Mouse (Mus musculus) heart, embryonic 11.5 days (tissue): ENCODE results near the gene Bcas3. TPM values are rescaled to one million over a fixed set of nuclear protein-coding genes. Genes with fewer than 3 reads are reported as not detected.

Experiments
- ATAC-seq: fragments of 200-750 bp; cut with Nextera tagmentation; replicated peaks from 2 replicates; pipeline ENCODE4 v1.8.0; 2017; ENCODE audit warnings: moderate library complexity; ENCODE audit not compliant: insufficient number of reproducible peaks, low FRiP score, low TSS enrichment
- H3K27ac ChIP-seq: fragments of 300-500 bp; sonication (generic); 2 replicates; pipeline ENCODE4 v1.5.1; 2014; ENCODE audit warnings: mild to moderate bottlenecking, low read depth, low read length
- H3K27me3 ChIP-seq: fragments of 300-500 bp; sonication (generic); 2 replicates; pipeline ENCODE4 v1.6.1; 2014; ENCODE audit warnings: mild to moderate bottlenecking, low read length, mixed read lengths; ENCODE audit not compliant: control insufficient read depth, insufficient read depth
- H3K36me3 ChIP-seq: fragments of 300-500 bp; sonication (generic); 2 replicates; pipeline ENCODE4 v1.6.1; 2014; ENCODE audit warnings: mild to moderate bottlenecking, low read length, moderate library complexity, mixed read lengths; ENCODE audit not compliant: control insufficient read depth, insufficient read depth
- H3K4me1 ChIP-seq: fragments of 300-500 bp; sonication (generic); 2 replicates; pipeline ENCODE4 v1.6.1; 2014; ENCODE audit warnings: low read length; ENCODE audit not compliant: control insufficient read depth, insufficient read depth
- H3K4me2 ChIP-seq: fragments of 300-500 bp; sonication (generic); 2 replicates; pipeline ENCODE4 v1.6.1; 2014; ENCODE audit warnings: mild to moderate bottlenecking, moderate library complexity
- H3K4me3 ChIP-seq: fragments of 300-500 bp; sonication (generic); 2 replicates; pipeline ENCODE4 v1.5.1; 2014; ENCODE audit warnings: low read depth, low read length
- H3K9ac ChIP-seq: fragments of 300-500 bp; sonication (generic); 2 replicates; pipeline ENCODE4 v1.6.1; 2014; ENCODE audit warnings: mild to moderate bottlenecking, low read depth, low read length, moderate library complexity
- H3K9me3 ChIP-seq: fragments of 300-500 bp; sonication (generic); replicated peaks from 2 replicates; pipeline ENCODE4 v1.6.1; 2016; ENCODE audit warnings: low read length; ENCODE audit not compliant: control insufficient read depth
- WGBS: fragments of 180-500 bp; shearing (Covaris S2); extraction: QIAGEN DNeasy Blood & Tissue Kit; methylation state at CpG from one replicate; pipeline ENCODE4 v1.1.7; 2014; ENCODE audit not compliant: insufficient replicate concordance; 5-methylcytosine and 5-hydroxymethylcytosine counted together
- polyA plus RNA-seq: library from polyadenylated mRNA; unstranded; fragments of >200 nt; fragmentation: Nextera tagmentation; extraction: Ambion mirVana; gene quantifications from 2 replicates; pipeline ENCODE4 v1.2.1, GENCODE M21; 2014

The Bcas3 gene
- polyA plus RNA-seq, 1 experiment from 2014 or later: 22.8 TPM

- H3K36me3 ChIP-seq: no peaks in the 10 kb centered on the region
- no peaks in the 10 kb centered on the region for H3K4me1 ChIP-seq
- WGBS: 32% methylated on average over 3 of the region's 3 CpGs
- no peaks in the 10 kb centered on the region for H3K9me3 ChIP-seq
- no peak overlapping the region for H3K9ac ChIP-seq
- H3K4me2 ChIP-seq: no peak overlapping the region
- ATAC-seq: no peak
- H3K27me3 ChIP-seq: no peaks in the 10 kb centered on the region
- H3K27ac ChIP-seq: no peak overlapping the region
- no peak overlapping the region for H3K4me3 ChIP-seq
Observed at GRCm38 (mm10) chr11:85428227-85428626, 75.3 kb downstream of the Bcas3 start.

GRCm38 (mm10) chr11:85430743-85431448 is 77.9 kb downstream of the Bcas3 start:
- Histone ChIP-seq H3K27me3 (no peaks in the 10 kb centered on the region), H3K4me1 (no peaks in the 10 kb centered on the region), H3K36me3 (no peaks in the 10 kb centered on the region), H3K9ac (no peak overlapping the region), H3K9me3 (no peaks in the 10 kb centered on the region), H3K4me3 (no peak overlapping the region), H3K27ac (no peak overlapping the region), H3K4me2 (no peak overlapping the region)
- no peak for ATAC-seq
- WGBS: 63% methylated on average over 11 of the region's 11 CpGs

GRCm38 (mm10) chr11:85447375-85447774 is 94.4 kb downstream of the Bcas3 start:
- no peak for ATAC-seq

GRCm38 (mm10) chr11:85453598-85454304 is 100.8 kb downstream of the Bcas3 start:
- H3K36me3 ChIP-seq: no peaks in the 10 kb centered on the region
- H3K9me3 ChIP-seq: no peaks in the 10 kb centered on the region
- no peak overlapping the region for H3K27ac ChIP-seq
- no peak overlapping the region for H3K4me3 ChIP-seq
- no peaks in the 10 kb centered on the region for H3K4me1 ChIP-seq
- no peak for ATAC-seq
- no peaks in the 10 kb centered on the region for H3K27me3 ChIP-seq
- whole genome bisulfite sequencing: 51% methylated on average over 8 of the region's 8 CpGs
- no peak overlapping the region for H3K9ac ChIP-seq
- H3K4me2 ChIP-seq: no peak overlapping the region

More at GRCm38 (mm10) chr11:85447375-85447774, 94.4 kb downstream of the Bcas3 start:
- Histone ChIP-seq H3K27ac (no peak overlapping the region), H3K4me3 (no peak overlapping the region), H3K9ac (no peak overlapping the region), H3K27me3 (no peaks in the 10 kb centered on the region), H3K9me3 (no peaks in the 10 kb centered on the region), H3K36me3 (no peaks in the 10 kb centered on the region), H3K4me1 (no peaks in the 10 kb centered on the region), H3K4me2 (no peak overlapping the region)
- WGBS: 85% methylated on average over 5 of the region's 5 CpGs

GRCm38 (mm10) chr11:85454305-85454682 is 101.3 kb downstream of the Bcas3 start:
- WGBS: 76% methylated on average over 5 of the region's 5 CpGs
- no peak for ATAC-seq
- H3K36me3 ChIP-seq: no peaks in the 10 kb centered on the region

GRCm38 (mm10) chr11:85461536-85461935 is 108.6 kb downstream of the Bcas3 start:
- H3K4me3 ChIP-seq: no peak overlapping the region
- no peak overlapping the region for H3K4me2 ChIP-seq
- no peak for ATAC-seq
- 82% methylated on average over 7 of the region's 7 CpGs for WGBS
- no peaks in the 10 kb centered on the region for H3K4me1 ChIP-seq
- H3K9me3 ChIP-seq: no peaks in the 10 kb centered on the region
- H3K9ac ChIP-seq: no peak overlapping the region
- no peak overlapping the region for H3K27ac ChIP-seq
- no peaks in the 10 kb centered on the region for H3K27me3 ChIP-seq
- no peaks in the 10 kb centered on the region for H3K36me3 ChIP-seq

More at GRCm38 (mm10) chr11:85454305-85454682, 101.3 kb downstream of the Bcas3 start:
- Histone ChIP-seq H3K4me3 (no peak overlapping the region), H3K9me3 (no peaks in the 10 kb centered on the region), H3K4me1 (no peaks in the 10 kb centered on the region), H3K4me2 (no peak overlapping the region), H3K27ac (no peak overlapping the region), H3K27me3 (no peaks in the 10 kb centered on the region), H3K9ac (no peak overlapping the region)

GRCm38 (mm10) chr11:85469526-85469925 is 116.6 kb downstream of the Bcas3 start:
- WGBS: 73% methylated on average over 1 of the region's 1 CpGs
- H3K36me3 ChIP-seq: no peaks in the 10 kb centered on the region
- H3K4me2 ChIP-seq: no peak overlapping the region
- ATAC-seq: no peak
- no peaks in the 10 kb centered on the region for H3K27me3 ChIP-seq
- H3K4me1 ChIP-seq: no peaks in the 10 kb centered on the region
- no peak overlapping the region for H3K4me3 ChIP-seq
- H3K9ac ChIP-seq: no peak overlapping the region
- H3K9me3 ChIP-seq: no peaks in the 10 kb centered on the region
- no peak overlapping the region for H3K27ac ChIP-seq

GRCm38 (mm10) chr11:85470508-85470907 is 117.5 kb downstream of the Bcas3 start:
- H3K4me2 ChIP-seq: no peak overlapping the region
- H3K27ac ChIP-seq: no peak overlapping the region
- WGBS: 59% methylated on average over 4 of the region's 4 CpGs
- no peak for ATAC-seq
- no peak overlapping the region for H3K9ac ChIP-seq
- no peaks in the 10 kb centered on the region for H3K36me3 ChIP-seq
- H3K9me3 ChIP-seq: no peaks in the 10 kb centered on the region
- H3K27me3 ChIP-seq: no peaks in the 10 kb centered on the region
- no peak overlapping the region for H3K4me3 ChIP-seq
- H3K4me1 ChIP-seq: no peaks in the 10 kb centered on the region
